In genomic region chr12:4189060-4189447, GRCm38 (mm10) we compare ENCODE assay signal across 9 mouse cellular contexts. TPM values are rescaled to one million over a fixed set of nuclear protein-coding genes. Genes with fewer than 3 reads are reported as not detected.
DNase-seq lines count a peak whose midpoint lies in the region; ATAC-seq lines count a peak whose summit lies in the region.
"Had no signal": no experiment of that assay in that cellular context is flagged by ENCODE, and none has a peak within 500 bp of the region (broad histone marks: within the 10 kb centered on the region; RNA-seq: fewer than 3 reads in every experiment).

No protein-coding gene starts in this region.

- DNase-seq in heart, embryonic 10.5 days (ENCODE audit: low spot score) = no peak
- no peak for DNase-seq in heart, adult 11 months
- DNase-seq in 416B (ENCODE audit: low read depth) = peak; percentile 89
- peak; percentile 32 for DNase-seq in brain, adult 2 months (ENCODE audit: low read depth, low spot score)
- peak; percentile 36 for DNase-seq in mesoderm, embryonic 11.5 days (ENCODE audit: low read depth, low spot score)
- DNase-seq in ovary, adult 18-20 months (ENCODE audit: low spot score) = no peak
- DNase-seq in adrenal gland, postnatal 4 days (ENCODE audit: low spot score in 2 of 2) = no peak

- H3K9me3 ChIP-seq in heart, embryonic 10.5 days = no peaks in the 10 kb centered on the region
- H3K9me3 ChIP-seq: midbrain, embryonic 12.5 days had no signal

- peak overlapping the region; percentile 30; the same call in 1 of the 2 replicates for H3K27ac ChIP-seq in heart, embryonic 10.5 days

- no peaks in the 10 kb centered on the region for H3K36me3 ChIP-seq in heart, embryonic 10.5 days
- H3K36me3 ChIP-seq: midbrain, embryonic 12.5 days had no signal

- H3K4me3 ChIP-seq in heart, embryonic 10.5 days = no peak overlapping the region
- H3K4me3 ChIP-seq: midbrain, embryonic 12.5 days had no signal

- no peak for ATAC-seq in activated CD4-positive, CD25-positive, alpha-beta regulatory T cell, adult 4 months

- no peaks in the 10 kb centered on the region for H3K27me3 ChIP-seq in heart, embryonic 10.5 days (ENCODE audit: insufficient read depth, poor library complexity, severe bottlenecking)
- H3K27me3 ChIP-seq: midbrain, embryonic 12.5 days had no signal

- WGBS in heart, embryonic 10.5 days = 40% methylated on average over 5 of the region's 5 CpGs

- H3K4me1 ChIP-seq in heart, embryonic 10.5 days = peaks cover 44% of the 10 kb centered on the region

RNA-seq across cellular contexts. Expression of gene Ptrhd1, which starts 44.8 kb away (rescaled TPM):
- polyA plus RNA-seq in heart, embryonic 10.5 days (2016; fragmentation: Nextera tagmentation; extraction: Ambion mirVana) = 6.9 and 8.2 TPM in 2 replicates
- 1 to 10 TPM; 6.7 to 7.4 TPM for total RNA-seq in adrenal gland, postnatal 4 days (2021)
- 1 to 10 TPM; 5.0 to 5.3 TPM for polyA plus RNA-seq in activated CD4-positive, CD25-positive, alpha-beta regulatory T cell, adult 4 months (2017; shearing (Covaris generic))

RNA-seq across cellular contexts. Expression of gene Cenpo, which starts 45.0 kb away (rescaled TPM):
- polyA plus RNA-seq in heart, embryonic 10.5 days (2016; fragmentation: Nextera tagmentation; extraction: Ambion mirVana) = 10.9 and 14.5 TPM in 2 replicates
- total RNA-seq in adrenal gland, postnatal 4 days (2021) = 10 to 100 TPM; 16.4 to 19.2 TPM
- polyA plus RNA-seq in activated CD4-positive, CD25-positive, alpha-beta regulatory T cell, adult 4 months (2017; shearing (Covaris generic)) = 10 to 100 TPM; 19.7 to 24.5 TPM

RNA-seq across cellular contexts. Expression of gene Adcy3, which starts 56.2 kb away (rescaled TPM):
- polyA plus RNA-seq in heart, embryonic 10.5 days (2016; fragmentation: Nextera tagmentation; extraction: Ambion mirVana) = 5.7 and 6.8 TPM in 2 replicates
- total RNA-seq in adrenal gland, postnatal 4 days (2021) = 10 to 100 TPM; 25.8 to 26.8 TPM
- polyA plus RNA-seq in activated CD4-positive, CD25-positive, alpha-beta regulatory T cell, adult 4 months (2017; shearing (Covaris generic)) = 1 to 10 TPM; 4.1 to 5.0 TPM

Comparison
In these comparisons a context has a peak if more than half of its experiments do, and no peak if none do; other contexts are left out.
1. DNase-seq: peak in 416B (single experiment), brain, adult 2 months (single experiment) and mesoderm, embryonic 11.5 days (single experiment); none in heart, embryonic 10.5 days (single experiment), heart, adult 11 months (single experiment), ovary, adult 18-20 months (single experiment) and adrenal gland, postnatal 4 days (0 of 2).